Mouse (Mus musculus): ENCODE results near the gene Wnt16. TPM values are rescaled to one million over a fixed set of nuclear protein-coding genes. Genes with fewer than 3 reads are reported as not detected.

Gene Wnt16
- total and polyA plus RNA-seq, 3 experiments, result 10.9 to 71.1 (median 15.9) TPM

DNA sequence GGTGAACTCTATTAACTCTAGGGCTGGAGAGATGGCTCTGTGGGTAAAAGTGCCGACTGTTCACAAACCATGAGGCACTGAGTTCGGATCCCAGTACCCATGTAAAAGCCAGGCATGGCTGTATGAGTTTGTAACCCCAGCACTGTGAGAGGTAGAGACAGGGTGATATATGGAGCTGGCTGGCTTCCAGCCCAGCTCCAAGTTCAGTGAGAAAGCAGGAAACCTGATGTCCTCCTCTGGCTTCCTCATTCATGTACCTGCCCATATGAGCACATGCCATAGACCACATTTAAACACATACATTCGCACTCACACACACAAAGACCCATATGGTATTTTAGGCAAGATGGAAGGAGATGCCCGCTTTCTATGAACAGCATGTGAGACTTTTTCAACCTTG is 5.6 kb upstream of the Wnt16 start:
- Histone ChIP-seq H3K27ac (ENCODE audit: insufficient read depth, low read depth) (no peak overlapping the region), H3K4me2 (ENCODE audit: insufficient read depth, low read depth, poor library complexity, severe bottlenecking) (no peak overlapping the region), H3K9ac (ENCODE audit: insufficient read depth, low read depth) (no peak overlapping the region), H3K36me3 (replicated peaks in 1 of 2; ENCODE audit: control insufficient read depth in 1 of 2, insufficient read depth in 1 of 2, low read length in 1 of 2) (no peaks in the 10 kb centered on the region), H3K27me3 (replicated peaks) (no peaks in the 10 kb centered on the region), H3K4me3 (replicated peaks in 1 of 3; ENCODE audit: low read depth in 2 of 3, low read length in 2 of 3, poor library complexity in 1 of 3) (no peak overlapping the region), H3K4me1 (ENCODE audit: control insufficient read depth in 1 of 2, insufficient read depth in 2 of 2) (peaks cover 11 to 18% of the 10 kb centered on the region in 2 experiments; a peak in 3 of 4 replicates), H3K9me3 (replicated peaks; ENCODE audit: low read length) (no peaks in the 10 kb centered on the region), H3K79me2 (replicated peaks; ENCODE audit: control insufficient read depth, extremely low read depth, insufficient read depth, poor library complexity, severe bottlenecking) (no peaks in the 10 kb centered on the region)
- in situ Hi-C loops (cut with MboI; ENCODE audit: low pct_ligation_motif_present, low pct_unique_long_range_greater_than_20kb, low sequenced_read_pairs) (loop anchor here (10.0 kb wide), 1 partner anchor 148 kb away; no protein-coding TSS in a partner anchor), dilution Hi-C loops (cut with MboI; ENCODE audit: extremely low pct_ligation_motif_present, extremely low pct_unique_long_range_greater_than_20kb, low sequenced_read_pairs) (no loop called here)
- no peak for DNase-seq (ENCODE audit: extremely low read depth)
- no peak for TF ChIP-seq BHLHE40 (IDR thresholded peaks at IDR 0.05; ENCODE audit: low read depth, low read length)

DNA sequence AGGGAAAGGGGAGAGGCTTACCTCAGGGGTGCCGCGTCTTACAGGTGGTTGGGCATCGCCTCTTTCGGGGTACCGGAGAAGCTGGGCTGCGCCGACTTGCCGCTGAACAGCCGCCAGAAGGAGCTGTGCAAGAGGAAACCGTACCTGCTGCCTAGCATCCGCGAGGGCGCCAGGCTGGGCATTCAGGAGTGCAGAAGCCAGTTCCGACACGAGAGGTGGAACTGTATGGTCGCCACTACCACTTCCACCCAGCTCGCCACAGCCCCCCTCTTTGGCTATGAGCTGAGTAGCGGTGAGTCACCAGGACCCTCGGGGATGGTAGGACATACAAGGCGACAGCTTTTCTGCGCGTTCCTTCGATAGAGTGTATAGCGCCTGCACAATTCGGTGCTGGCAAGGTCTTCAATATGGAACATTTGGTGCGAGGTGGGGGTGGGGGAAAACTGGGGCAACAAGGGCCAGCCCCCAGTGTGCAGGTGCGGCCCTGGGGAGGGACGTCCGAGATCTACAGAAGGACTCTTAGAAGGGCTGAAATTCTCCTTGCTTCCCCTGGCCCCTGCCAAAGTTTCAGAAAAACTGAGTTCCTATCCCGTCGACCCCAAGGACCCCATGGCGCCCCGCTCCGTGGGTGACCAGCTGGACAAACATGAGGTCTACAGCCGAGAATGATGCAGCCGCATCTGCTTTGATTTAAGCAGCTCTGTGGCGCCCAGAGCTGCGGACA is 872 bp downstream of the Wnt16 start:
- peak; percentile 49 for DNase-seq (ENCODE audit: extremely low read depth)
- peak overlapping the region; percentile 73 to 94 (median 80) for H3K4me3 ChIP-seq (replicated peaks in 1 of 3; ENCODE audit: low read depth in 2 of 3, low read length in 2 of 3, poor library complexity in 1 of 3)
- in situ Hi-C loops (cut with MboI; ENCODE audit: low pct_ligation_motif_present, low pct_unique_long_range_greater_than_20kb, low sequenced_read_pairs), result loop anchor here (10.0 kb wide), 1 partner anchor 154 kb away; no protein-coding TSS in a partner anchor
- peak; percentile 45; the same call in 1 of the 2 replicates for TF ChIP-seq MAX (IDR thresholded peaks at IDR 0.05; ENCODE audit: low read length)
- peak; percentile 60 for TF ChIP-seq SMC3 (IDR thresholded peaks at IDR 0.05; ENCODE audit: low read depth, low read length)
- TF ChIP-seq ETS1 (conservative IDR thresholded peaks at IDR 0.05; ENCODE audit: low read depth, low read length), result no peak
- no peak for TF ChIP-seq MAFK (IDR thresholded peaks at IDR 0.05; ENCODE audit: insufficient replicate concordance, low read length)
- TF ChIP-seq PAX5 (IDR thresholded peaks at IDR 0.05; ENCODE audit: low read length), result no peak
- peak; percentile 41 for TF ChIP-seq RAD21 (IDR thresholded peaks at IDR 0.05; ENCODE audit: low read depth, low read length)
- peak; percentile 39; the same call in 1 of the 2 replicates for TF ChIP-seq NELFE (IDR thresholded peaks at IDR 0.05; ENCODE audit: low read depth, low read length)
- peak; percentile 32; the same call in 1 of the 2 replicates for TF ChIP-seq CHD2 (IDR thresholded peaks at IDR 0.05; ENCODE audit: low read length)
- TF ChIP-seq MYC (IDR thresholded peaks at IDR 0.05; ENCODE audit: low read depth, low read length), result 0 out of 2 replicates have a peak, but pooled peaks have one; percentile 25
- no peak for TF ChIP-seq GABPA (IDR thresholded peaks at IDR 0.05; ENCODE audit: insufficient replicate concordance, low read depth, low read length)
- no peak for TF ChIP-seq ZKSCAN1 (IDR thresholded peaks at IDR 0.05; ENCODE audit: borderline replicate concordance, low read depth, low read length)
- TF ChIP-seq E2F4 (IDR thresholded peaks at IDR 0.05; ENCODE audit: insufficient replicate concordance, low read depth, low read length), result no peak
- no peak for TF ChIP-seq ELF1 (IDR thresholded peaks at IDR 0.05; ENCODE audit: low read depth, low read length)
- TF ChIP-seq POLR2A (IDR thresholded peaks at IDR 0.05; ENCODE audit: low read depth, low read length), result no peak
- TF ChIP-seq ZC3H11A (IDR thresholded peaks at IDR 0.05; ENCODE audit: low read depth, low read length), result no peak
- no peak for TF ChIP-seq RCOR1 (conservative IDR thresholded peaks at IDR 0.05; ENCODE audit: low read depth, low read length)
- no peak for TF ChIP-seq TBP (conservative IDR thresholded peaks at IDR 0.05; ENCODE audit: low read depth, low read length)
- peak; percentile 43; the same call in 1 of the 2 replicates for TF ChIP-seq MEF2A (IDR thresholded peaks at IDR 0.05; ENCODE audit: borderline replicate concordance, low read depth, low read length)
- TF ChIP-seq USF2 (conservative IDR thresholded peaks at IDR 0.05; ENCODE audit: low read depth, low read length), result no peak
- peak in 1 of 2 experiments; percentile 61; a peak in 2 of 4 replicates for TF ChIP-seq CTCF (conservative IDR thresholded peaks at IDR 0.05 in 1 of 2, IDR thresholded peaks at IDR 0.05 in 1 of 2; ENCODE audit: low read depth in 2 of 2, low read length in 2 of 2)
- TF ChIP-seq ZMIZ1 (IDR thresholded peaks at IDR 0.05; ENCODE audit: low read depth, low read length), result no peak
- TF ChIP-seq POLR2AphosphoS2 (IDR thresholded peaks at IDR 0.05; ENCODE audit: low read depth, low read length), result no peak
- TF ChIP-seq MAZ (IDR thresholded peaks at IDR 0.05; ENCODE audit: low read depth, low read length), result no peak; the same call in 1 of the 2 replicates
- TF ChIP-seq IRF4 (IDR thresholded peaks at IDR 0.05; ENCODE audit: low read depth, low read length), result no peak; the same call in none of the 2 replicates
- no peak; the same call in 1 of the 2 replicates for TF ChIP-seq MXI1 (IDR thresholded peaks at IDR 0.05; ENCODE audit: low read depth, low read length)
- peak; percentile 51; the same call in 1 of the 2 replicates for TF ChIP-seq TCF12 (IDR thresholded peaks at IDR 0.05; ENCODE audit: low read depth, low read length)
- 0 out of 2 replicates have a peak, but pooled peaks have one; percentile 10 for TF ChIP-seq CHD1 (IDR thresholded peaks at IDR 0.05; ENCODE audit: low read depth, low read length)
- TF ChIP-seq HCFC1 (IDR thresholded peaks at IDR 0.05; ENCODE audit: low read depth, low read length), result peak; percentile 35; the same call in 1 of the 2 replicates
- no peak for TF ChIP-seq JUN (IDR thresholded peaks at IDR 0.05; ENCODE audit: insufficient read depth, low read depth, low read length)
- TF ChIP-seq KAT2A (IDR thresholded peaks at IDR 0.05; ENCODE audit: insufficient replicate concordance, low read length), result no peak

More for the DNA sequence above, 872 bp downstream of the Wnt16 start:
- Histone ChIP-seq H3K36me3 (replicated peaks in 1 of 2; ENCODE audit: control insufficient read depth in 1 of 2, insufficient read depth in 1 of 2, low read length in 1 of 2) (peaks cover 5 to 16% of the 10 kb centered on the region in 2 experiments), H3K4me2 (ENCODE audit: insufficient read depth, low read depth, poor library complexity, severe bottlenecking) (peak overlapping the region; percentile 41), H3K9me3 (replicated peaks; ENCODE audit: low read length) (no peaks in the 10 kb centered on the region), H3K4me1 (ENCODE audit: control insufficient read depth in 1 of 2, insufficient read depth in 2 of 2) (peaks cover 7 to 33% of the 10 kb centered on the region in 2 experiments; a peak in 3 of 4 replicates), H3K79me2 (replicated peaks; ENCODE audit: control insufficient read depth, extremely low read depth, insufficient read depth, poor library complexity, severe bottlenecking) (peaks cover 36% of the 10 kb centered on the region), H3K27ac (ENCODE audit: insufficient read depth, low read depth) (peak overlapping the region; percentile 93), H3K27me3 (replicated peaks) (no peaks in the 10 kb centered on the region), H3K9ac (ENCODE audit: insufficient read depth, low read depth) (peak overlapping the region; percentile 78)
- dilution Hi-C loops (cut with MboI; ENCODE audit: extremely low pct_ligation_motif_present, extremely low pct_unique_long_range_greater_than_20kb, low sequenced_read_pairs), result no loop called here
